Mouse (Mus musculus): Measurements from ENCODE around the gene Olfr116.

Olfr116 gene

GRCm38 (mm10) chr17:37627009-37627408 lies at the start of gene Olfr116, which contains the start of gene Olfr115:
Gene Olfr116 (minus strand): TSS chr17:37627199.
Gene Olfr115 (minus strand): TSS chr17:37627109.
- POLR2A ChIA-PET, result no interaction called here
- CTCF ChIA-PET, result no interaction called here

DNA sequence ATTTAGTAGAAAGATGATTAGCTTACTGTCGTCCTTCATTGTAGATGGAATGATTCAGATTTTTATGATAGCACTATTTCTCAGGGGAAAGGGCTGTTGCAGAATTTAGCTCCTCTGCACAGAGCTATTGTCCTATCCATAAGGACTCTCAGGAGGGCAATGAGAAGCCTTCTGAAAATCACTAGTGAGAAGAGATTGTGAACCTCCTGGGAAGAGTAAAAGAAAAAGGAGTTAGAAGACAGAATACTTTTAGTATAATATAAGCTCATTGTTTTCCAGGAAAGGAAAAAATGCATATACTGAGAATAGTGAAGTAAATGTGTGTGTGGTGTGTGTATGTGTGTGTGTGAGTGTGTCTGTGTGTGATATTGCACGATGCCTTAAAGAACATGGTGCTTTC lies 39.7 kb upstream of the Olfr116 start, which contains the start of gene Olfr118:
TSS of gene Olfr118 (plus strand) at position 301 of the 400 bp plus-strand sequence.
- CTCF ChIA-PET, result no interaction called here

GRCm38 (mm10) chr17:37663682-37664081 lies 36.7 kb upstream of the Olfr116 start, which contains the start of gene Olfr117:
Gene Olfr117 (minus strand): TSS chr17:37663782.
- ChIA-PET POLR2A (no interaction called here), CTCF (no interaction called here)

More for the DNA sequence above, 39.7 kb upstream of the Olfr116 start, which contains the start of gene Olfr118:
- POLR2A ChIA-PET, result no interaction called here

DNA sequence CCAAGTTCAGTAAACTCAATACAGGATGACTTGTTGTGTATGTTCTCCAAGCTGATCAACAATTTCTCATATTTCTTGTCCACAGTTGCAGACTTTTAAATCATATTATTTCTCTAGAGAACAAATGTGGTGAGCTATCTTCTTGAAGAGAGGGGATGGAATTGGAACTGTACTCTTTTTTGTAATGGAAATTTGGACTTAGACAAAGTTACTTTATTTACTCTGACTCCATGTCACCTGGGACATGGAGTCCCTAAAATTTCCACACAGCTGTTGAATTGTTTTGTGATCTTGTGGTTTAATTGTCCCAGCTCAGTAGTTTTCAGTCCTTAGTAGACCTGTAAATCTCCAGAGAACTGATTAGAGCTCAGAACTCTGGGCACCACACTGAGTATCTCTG lies 34.4 kb downstream of the Olfr116 start, which contains the start of gene Olfr114:
TSS of gene Olfr114 (minus strand) at position 101 of the 400 bp plus-strand sequence.
- CTCF ChIA-PET, result no interaction called here

GRCm38 (mm10) chr17:37577563-37577962 lies 49.4 kb downstream of the Olfr116 start, which contains the start of gene Olfr113:
Gene Olfr113 (minus strand): TSS chr17:37577663.
- POLR2A ChIA-PET, result no interaction called here
- CTCF ChIA-PET, result no interaction called here

More for the DNA sequence above, 34.4 kb downstream of the Olfr116 start, which contains the start of gene Olfr114:
- POLR2A ChIA-PET, result no interaction called here
